Mouse (Mus musculus) cerebellum, postnatal 10 days (tissue): ENCODE results near the gene Myod1.

Source experiments
- DNase-seq, 2 experiments: peaks; one replicate each; pipeline ENCODE4 v3.0.0; 2021; ENCODE audit warnings: mixed read lengths in 2 of 2

Gene Myod1

GRCm38 (mm10) chr7:46376172-46377007 is at the start of gene Myod1:
Gene Myod1, plus strand, starts transcription at chr7:46376474.
- peak in 1 of 2 experiments; percentile 58 for DNase-seq

GRCm38 (mm10) chr7:46327896-46328295 is 48.4 kb upstream of the Myod1 start:
- no peak for DNase-seq

GRCm38 (mm10) chr7:46337397-46337796 is 38.9 kb upstream of the Myod1 start:
- DNase-seq, result no peak

- no peak for DNase-seq
Measured at GRCm38 (mm10) chr7:46339818-46340217, 36.5 kb upstream of the Myod1 start.

GRCm38 (mm10) chr7:46340295-46340694 is 36.0 kb upstream of the Myod1 start:
- DNase-seq, result no peak

GRCm38 (mm10) chr7:46341471-46341870 is 34.8 kb upstream of the Myod1 start:
- peak; percentile 55 to 73 for DNase-seq

- no peak for DNase-seq
Measured at GRCm38 (mm10) chr7:46347692-46348091, 28.6 kb upstream of the Myod1 start.

GRCm38 (mm10) chr7:46348813-46349212 is 27.5 kb upstream of the Myod1 start:
- peak in 1 of 2 experiments; percentile 12 for DNase-seq

- peak; percentile 58 to 69 for DNase-seq
Measured at GRCm38 (mm10) chr7:46350119-46350702, 26.1 kb upstream of the Myod1 start.

- DNase-seq, result no peak
Measured at GRCm38 (mm10) chr7:46352748-46353147, 23.5 kb upstream of the Myod1 start.

GRCm38 (mm10) chr7:46353216-46353615 is 23.1 kb upstream of the Myod1 start:
- no peak for DNase-seq

GRCm38 (mm10) chr7:46353875-46354274 is 22.4 kb upstream of the Myod1 start:
- DNase-seq, result no peak

- DNase-seq, result peak; percentile 65 to 66
Measured at GRCm38 (mm10) chr7:46361776-46362175, 14.5 kb upstream of the Myod1 start.

GRCm38 (mm10) chr7:46364154-46364553 is 12.1 kb upstream of the Myod1 start:
- peak in 1 of 2 experiments; percentile 33 for DNase-seq

- DNase-seq, result no peak
Measured at GRCm38 (mm10) chr7:46365810-46366209, 10.5 kb upstream of the Myod1 start.

- DNase-seq, result no peak
Measured at GRCm38 (mm10) chr7:46371104-46371503, 5.2 kb upstream of the Myod1 start.

GRCm38 (mm10) chr7:46377008-46377346 is 703 bp downstream of the Myod1 start:
- DNase-seq, result peak; percentile 75 to 76

GRCm38 (mm10) chr7:46378123-46378522 is 1.8 kb downstream of the Myod1 start:
- DNase-seq, result peak; percentile 57 to 62

GRCm38 (mm10) chr7:46378983-46379382 is 2.7 kb downstream of the Myod1 start:
- peak; percentile 87 to 91 for DNase-seq

GRCm38 (mm10) chr7:46380625-46381024 is 4.4 kb downstream of the Myod1 start:
- peak; percentile 44 to 59 for DNase-seq

- no peak for DNase-seq
Measured at GRCm38 (mm10) chr7:46387430-46387829, 11.2 kb downstream of the Myod1 start.

GRCm38 (mm10) chr7:46389456-46390085 is 13.3 kb downstream of the Myod1 start:
- no peak for DNase-seq

GRCm38 (mm10) chr7:46390226-46390625 is 14.0 kb downstream of the Myod1 start:
- DNase-seq, result no peak

- no peak for DNase-seq
Measured at GRCm38 (mm10) chr7:46391701-46392100, 15.4 kb downstream of the Myod1 start.
